Mouse (Mus musculus) small intestine, adult 2 months (tissue): ENCODE measurements at regions not wholly inside any gene's neighbourhood (a gene's known extent, or its start where the extent isn't known, plus 50 kb on each side); places are given as distances from the start of the nearest gene placed in this dataset.

Experiments
- CTCF ChIP-seq: fragments of 200-500 bp; IDR thresholded peaks from 2 replicates; pipeline ENCODE4 v1.5.1; 2012; ENCODE audit warnings: low read depth, mild to moderate bottlenecking, control low read depth, inconsistent platforms, low read length, moderate library complexity, mixed read lengths; ENCODE audit not compliant: insufficient replicate concordance, insufficient read length; ENCODE audit errors: extremely low read depth
- POLR2A ChIP-seq: fragments of 200-500 bp; IDR thresholded peaks from 2 replicates; pipeline ENCODE4 v1.6.1; 2012; ENCODE audit warnings: low read depth, mild to moderate bottlenecking, control low read depth, inconsistent platforms, low read length, moderate library complexity

GRCm38 (mm10) chrX:166952528-166953189 is 256.5 kb downstream of the Tmsb4x start:
- TF ChIP-seq CTCF (no peak), POLR2A (no peak)
